Mouse (Mus musculus) olfactory bulb, adult 2 months (tissue): ENCODE results near the gene Bloc1s1.

Source experiments
- CTCF ChIP-seq: fragments of 200-500 bp; IDR thresholded peaks from 2 replicates; pipeline ENCODE4 v1.5.1; 2012; ENCODE audit warnings: low read depth, mild to moderate bottlenecking, low read length, moderate library complexity; ENCODE audit not compliant: insufficient read depth
- POLR2A ChIP-seq: fragments of 200-500 bp; IDR thresholded peaks from 2 replicates; pipeline ENCODE4 v1.6.1; 2012; ENCODE audit warnings: mild to moderate bottlenecking, low read depth, low read length, moderate library complexity; ENCODE audit not compliant: insufficient read depth

DNA sequence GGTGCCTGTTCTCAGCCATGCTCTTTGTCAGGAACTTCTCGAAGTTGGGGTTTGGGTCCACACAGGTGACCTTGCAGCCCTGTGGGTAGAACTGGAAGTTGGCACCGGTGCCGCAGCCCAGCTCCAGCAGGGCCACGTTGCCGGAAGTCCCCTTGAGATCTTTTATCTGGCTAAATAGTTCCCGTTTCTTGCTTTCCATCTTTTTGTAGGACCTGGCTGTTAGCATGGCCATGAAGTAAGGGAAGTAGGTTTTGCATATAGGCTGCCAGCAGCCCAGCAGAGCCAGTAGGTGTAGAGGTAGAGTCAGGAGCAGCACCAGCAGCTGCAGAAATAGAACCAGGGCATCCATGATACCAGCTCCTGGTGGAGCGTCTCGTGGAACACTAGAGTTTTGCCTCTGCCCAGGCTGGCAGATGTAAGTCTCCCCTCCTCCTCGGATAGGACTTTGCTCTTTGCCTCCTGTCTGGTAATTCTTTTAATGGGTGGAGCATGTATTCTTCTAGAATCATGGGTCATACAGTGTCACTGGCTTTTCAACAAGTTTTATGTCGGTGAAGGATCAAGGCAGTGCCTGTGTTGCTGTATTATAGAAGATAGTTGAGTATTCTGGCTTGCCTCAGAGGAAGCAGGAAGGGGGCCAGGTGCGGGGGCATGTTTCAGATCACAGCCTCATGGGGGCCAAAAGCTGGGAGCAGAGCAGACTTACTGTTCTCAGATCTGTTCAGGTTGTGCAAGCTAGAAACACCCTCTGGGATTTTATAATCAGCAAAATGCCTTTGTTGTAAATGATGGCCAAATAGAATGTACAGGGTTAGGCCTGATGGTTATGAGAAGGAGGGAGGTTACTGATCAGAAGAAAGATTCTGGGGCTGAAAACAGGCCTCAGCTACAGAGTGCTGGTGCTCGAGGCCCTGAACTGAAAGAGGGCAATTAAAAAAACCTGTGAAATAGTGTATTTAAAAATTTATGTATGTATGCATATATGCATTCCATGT lies 37.1 kb upstream of the Bloc1s1 start, which contains the start of gene Mettl7b:
- TF ChIP-seq CTCF (no peak), POLR2A (no peak)
